Mouse (Mus musculus): ENCODE measurements around the gene Gm3238. TPM values are rescaled to one million over a fixed set of nuclear protein-coding genes. Genes with fewer than 3 reads are reported as not detected.
A peak's percentile ranks its signal among the peaks of the same experiment; 100 is the strongest.
"Not testable (repeated sequence)": the region's sequence is repeated elsewhere in the genome, so short reads cannot be mapped to it uniquely, and the experiment has no call there.

The Gm3238 gene
- not detected in 2 replicates for polyA plus RNA-seq (2016; fragmentation: Nextera tagmentation; extraction: Ambion mirVana)

DNA sequence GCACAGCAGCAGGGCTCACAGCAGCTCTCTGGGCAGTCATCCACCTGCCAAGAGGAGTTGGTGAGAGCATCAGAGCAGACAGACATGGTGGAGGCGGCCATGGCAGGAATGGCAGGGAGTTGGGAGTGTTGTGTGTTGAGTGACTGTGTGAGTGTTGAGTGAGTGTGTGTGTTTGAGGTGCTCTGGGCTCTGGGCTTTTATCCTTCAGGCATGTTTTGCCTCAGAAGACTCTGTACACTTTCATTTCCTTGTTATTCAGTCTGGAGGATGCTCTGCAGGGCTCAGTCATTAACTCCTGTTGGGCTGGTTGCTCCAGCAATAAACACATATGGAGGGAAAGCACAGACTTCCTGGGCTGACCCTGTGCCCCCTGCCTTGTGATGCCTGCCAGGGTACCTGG is at the start of gene Gm3238:
Gene Gm3238 (minus strand): TSS at position 101 of the 400 bp plus-strand sequence.
- H3K9me3 ChIP-seq; H3K27ac ChIP-seq (replicated peaks); H3K27me3 ChIP-seq (replicated peaks; ENCODE audit: low read depth, poor library complexity, severe bottlenecking); H3K36me3 ChIP-seq (replicated peaks); DNase-seq (ENCODE audit: low spot score); H3K4me1 ChIP-seq; H3K4me3 ChIP-seq: not testable (repeated sequence)
- WGBS, result 79% methylated on average over 1 of the region's 1 CpGs

DNA sequence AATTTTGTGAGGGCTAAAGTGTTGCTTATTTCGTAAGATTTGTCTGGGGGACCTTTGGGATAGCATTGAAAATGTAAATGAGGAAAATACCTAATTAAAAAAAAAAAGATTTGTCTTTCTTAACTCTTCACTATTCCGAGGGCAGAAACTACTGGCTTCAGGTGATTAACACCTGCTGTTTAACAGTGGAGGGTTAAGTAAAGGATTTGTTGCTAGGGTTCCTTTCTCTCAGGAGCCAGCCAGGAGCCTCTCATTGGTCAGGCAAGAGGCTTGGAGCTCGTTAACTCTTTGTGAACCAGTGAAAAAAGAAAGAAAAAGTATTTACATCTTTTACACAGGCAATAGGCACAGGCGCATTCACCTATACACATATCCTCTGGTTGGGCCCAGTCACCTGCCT is 48.1 kb upstream of the Gm3238 start:
- H3K4me3 ChIP-seq, result no peak overlapping the region
- no peak for DNase-seq (ENCODE audit: low spot score)
- H3K27me3 ChIP-seq (replicated peaks; ENCODE audit: low read depth, poor library complexity, severe bottlenecking), result no peaks in the 10 kb centered on the region
- no peaks in the 10 kb centered on the region for H3K36me3 ChIP-seq (replicated peaks)
- H3K9me3 ChIP-seq, result 0 out of 2 replicates have a peak, but pooled peaks cover 2% of the 10 kb centered on the region
- WGBS, result 29% methylated on average over 4 of the region's 4 CpGs
- no peak overlapping the region for H3K27ac ChIP-seq (replicated peaks)
- H3K4me1 ChIP-seq, result no peaks in the 10 kb centered on the region

DNA sequence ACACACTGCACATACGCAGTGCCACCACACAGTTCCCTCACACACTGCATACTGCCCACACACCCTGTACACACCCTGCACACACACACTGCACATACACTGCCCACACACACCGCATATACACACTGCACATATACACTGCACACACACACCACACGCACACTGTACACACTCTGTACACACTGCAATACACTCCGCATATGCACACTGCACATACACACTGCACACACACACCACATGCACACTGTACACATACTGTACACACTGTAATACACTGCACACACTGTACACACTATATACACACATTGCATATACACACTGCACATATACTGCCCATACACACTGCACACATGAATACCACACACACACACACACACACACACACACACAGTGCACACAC is 47.4 kb upstream of the Gm3238 start:
- H3K4me3 ChIP-seq, result no peak overlapping the region
- H3K4me1 ChIP-seq, result no peaks in the 10 kb centered on the region
- 0 out of 2 replicates have a peak, but pooled peaks cover 2% of the 10 kb centered on the region for H3K9me3 ChIP-seq
- DNase-seq (ENCODE audit: low spot score), result no peak
- H3K27me3 ChIP-seq (replicated peaks; ENCODE audit: low read depth, poor library complexity, severe bottlenecking), result no peaks in the 10 kb centered on the region
- WGBS, result 93% methylated on average over 4 of the region's 4 CpGs
- H3K36me3 ChIP-seq (replicated peaks), result no peaks in the 10 kb centered on the region
- no peak overlapping the region for H3K27ac ChIP-seq (replicated peaks)

DNA sequence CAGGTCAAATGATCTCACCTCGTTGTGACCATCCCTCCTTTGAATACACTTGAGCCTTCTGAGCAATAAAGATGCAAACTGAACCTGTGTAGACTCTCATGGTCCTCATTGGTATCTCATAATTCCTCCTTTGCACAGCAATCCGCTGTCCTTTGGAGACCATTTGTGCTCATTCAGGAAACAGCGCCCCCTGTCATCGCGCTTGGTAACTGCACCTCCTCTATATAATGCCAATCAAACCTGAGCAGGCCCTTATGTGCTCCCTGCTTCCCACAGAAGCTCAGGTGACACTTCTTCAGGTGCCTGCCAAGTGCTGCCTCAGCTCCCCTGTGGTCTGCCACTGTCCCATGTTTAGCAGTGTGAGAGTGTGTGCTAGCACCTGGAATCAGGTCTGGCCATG is 44.4 kb upstream of the Gm3238 start:
- H3K9me3 ChIP-seq, result no peaks in the 10 kb centered on the region
- 34% methylated on average over 5 of the region's 5 CpGs for WGBS
- DNase-seq (ENCODE audit: low spot score), result peak; percentile 43
- no peak overlapping the region for H3K27ac ChIP-seq (replicated peaks)
- H3K36me3 ChIP-seq (replicated peaks), result no peaks in the 10 kb centered on the region
- H3K4me1 ChIP-seq, result no peaks in the 10 kb centered on the region
- no peaks in the 10 kb centered on the region for H3K27me3 ChIP-seq (replicated peaks; ENCODE audit: low read depth, poor library complexity, severe bottlenecking)
- no peak overlapping the region for H3K4me3 ChIP-seq

DNA sequence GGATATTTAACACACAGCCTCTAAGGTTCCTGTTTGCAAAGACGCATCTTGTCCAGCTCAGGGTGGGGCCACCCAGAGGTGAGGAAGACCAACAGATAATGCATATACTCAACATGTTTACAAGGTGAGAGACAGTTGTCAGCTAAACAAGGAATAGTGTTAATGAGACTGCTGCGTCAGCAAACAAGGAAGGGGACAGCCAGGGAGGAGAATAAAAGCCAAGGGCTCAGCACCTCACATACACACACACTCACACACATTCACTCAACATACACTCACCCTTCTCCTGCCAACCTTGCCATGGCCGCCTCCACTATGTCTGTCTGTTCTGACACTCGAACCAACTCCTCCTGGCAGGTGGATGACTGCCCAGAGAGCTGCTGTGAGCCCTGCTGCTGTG is 43.3 kb upstream of the Gm3238 start, which contains the start of gene Gm2696:
Gene Gm2696 (plus strand): TSS at position 301 of the 400 bp plus-strand sequence.
- no peaks in the 10 kb centered on the region for H3K27me3 ChIP-seq (replicated peaks; ENCODE audit: low read depth, poor library complexity, severe bottlenecking)
- H3K4me1 ChIP-seq, result no peaks in the 10 kb centered on the region
- H3K36me3 ChIP-seq (replicated peaks), result no peaks in the 10 kb centered on the region
- H3K9me3 ChIP-seq, result no peaks in the 10 kb centered on the region
- H3K4me3 ChIP-seq, result no peak within 1 kb of the TSS
- WGBS, result 57% methylated on average over 4 of the region's 4 CpGs
- no peak for DNase-seq (ENCODE audit: low spot score)
- H3K27ac ChIP-seq (replicated peaks), result no peak within 1 kb of the TSS

DNA sequence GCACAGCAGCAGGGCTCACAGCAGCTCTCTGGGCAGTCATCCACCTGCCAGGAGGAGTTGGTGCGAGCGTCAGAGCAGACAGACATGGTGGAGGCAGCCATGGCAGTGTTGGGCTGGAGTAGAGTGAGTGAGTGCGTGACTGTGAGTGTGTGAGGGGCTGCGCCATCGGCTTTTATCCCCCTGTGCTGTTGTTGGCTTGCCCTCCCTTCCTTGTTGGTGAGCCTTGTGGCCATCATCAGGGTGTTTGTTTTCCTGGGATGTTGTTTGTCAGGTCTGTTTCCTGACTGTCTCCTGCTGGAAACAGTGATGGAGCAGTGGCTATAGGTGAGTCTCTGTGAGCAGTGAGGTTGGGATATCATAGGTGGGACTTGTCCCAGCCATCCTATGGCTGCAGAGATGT is 40.6 kb upstream of the Gm3238 start, which contains the start of gene Gm9507:
Gene Gm9507 (minus strand): TSS at position 101 of the 400 bp plus-strand sequence.
- Histone ChIP-seq H3K9me3 (peaks cover 5% of the 10 kb centered on the region; the same call in 1 of the 2 replicates), H3K4me3 (no peak within 1 kb of the TSS), H3K36me3 (replicated peaks) (no peaks in the 10 kb centered on the region), H3K27me3 (replicated peaks; ENCODE audit: low read depth, poor library complexity, severe bottlenecking) (no peaks in the 10 kb centered on the region), H3K4me1 (no peaks in the 10 kb centered on the region), H3K27ac (replicated peaks) (no peak within 1 kb of the TSS)
- 85% methylated on average over 5 of the region's 5 CpGs for whole genome bisulfite sequencing
- DNase-seq (ENCODE audit: low spot score), result no peak

DNA sequence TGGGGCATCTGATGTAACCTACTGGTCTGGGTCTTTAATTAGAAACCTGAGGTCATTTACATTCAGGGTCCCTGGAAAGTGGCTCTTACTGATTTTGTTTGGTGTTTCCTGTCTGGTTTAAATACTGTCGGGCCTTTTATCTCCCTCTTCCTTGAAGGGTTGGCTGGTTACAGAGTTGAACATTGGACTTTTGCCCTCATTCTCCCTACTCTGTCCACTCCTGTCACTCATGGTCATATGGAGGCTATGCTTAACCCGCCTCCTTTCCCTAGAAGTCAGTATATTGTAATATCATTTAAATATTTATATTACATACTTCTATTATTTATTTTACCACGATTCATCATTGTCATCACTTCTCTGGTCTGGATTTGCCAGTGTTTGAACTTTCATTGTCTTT is 33.0 kb upstream of the Gm3238 start:
- 81% methylated on average over 3 of the region's 3 CpGs for WGBS
- no peak for DNase-seq (ENCODE audit: low spot score)
- Histone ChIP-seq H3K27ac (replicated peaks) (no peak overlapping the region), H3K4me3 (no peak overlapping the region), H3K9me3 (peaks cover 4% of the 10 kb centered on the region; the same call in 1 of the 2 replicates), H3K27me3 (replicated peaks; ENCODE audit: low read depth, poor library complexity, severe bottlenecking) (no peaks in the 10 kb centered on the region), H3K4me1 (0 out of 2 replicates have a peak, but pooled peaks cover 2% of the 10 kb centered on the region), H3K36me3 (replicated peaks) (no peaks in the 10 kb centered on the region)

DNA sequence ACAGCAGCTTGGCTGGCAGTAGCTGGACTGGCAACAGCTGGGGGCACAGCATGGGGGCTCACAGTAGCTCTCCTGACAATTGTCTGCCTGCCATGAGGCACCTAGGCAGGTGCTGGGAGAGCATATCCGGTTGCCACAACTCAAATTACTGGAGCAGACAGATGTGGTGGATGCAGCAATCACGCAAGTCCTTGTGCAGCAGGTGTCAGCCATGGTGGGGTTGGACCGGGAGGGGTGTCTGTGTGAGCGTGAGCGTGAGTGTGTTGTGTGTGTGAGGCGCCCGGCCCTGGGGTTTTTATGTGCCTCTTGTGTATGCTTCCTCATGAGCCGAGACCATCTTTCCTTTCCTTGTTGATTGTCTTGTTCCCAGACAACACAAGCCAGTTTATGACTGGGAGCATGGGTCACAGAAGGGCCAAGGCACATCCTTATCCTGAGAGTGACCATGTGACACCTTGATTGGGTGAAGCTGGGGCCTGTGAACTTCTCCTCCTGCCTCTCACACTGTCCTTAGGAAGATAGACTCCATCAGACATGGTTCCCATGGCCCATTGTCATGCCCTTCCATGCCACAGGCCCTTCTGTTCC is 27.9 kb upstream of the Gm3238 start, which contains the start of gene Gm19668:
Gene Gm19668 (minus strand): TSS at position 213 of the 588 bp plus-strand sequence.
- Histone ChIP-seq H3K4me3 (no peak within 1 kb of the TSS), H3K27ac (replicated peaks) (no peak within 1 kb of the TSS), H3K4me1 (peaks cover 15% of the 10 kb centered on the region), H3K9me3 (no peaks in the 10 kb centered on the region), H3K27me3 (replicated peaks; ENCODE audit: low read depth, poor library complexity, severe bottlenecking) (no peaks in the 10 kb centered on the region), H3K36me3 (replicated peaks) (no peaks in the 10 kb centered on the region)
- no peak for DNase-seq (ENCODE audit: low spot score)
- WGBS, result 66% methylated on average over 8 of the region's 8 CpGs

DNA sequence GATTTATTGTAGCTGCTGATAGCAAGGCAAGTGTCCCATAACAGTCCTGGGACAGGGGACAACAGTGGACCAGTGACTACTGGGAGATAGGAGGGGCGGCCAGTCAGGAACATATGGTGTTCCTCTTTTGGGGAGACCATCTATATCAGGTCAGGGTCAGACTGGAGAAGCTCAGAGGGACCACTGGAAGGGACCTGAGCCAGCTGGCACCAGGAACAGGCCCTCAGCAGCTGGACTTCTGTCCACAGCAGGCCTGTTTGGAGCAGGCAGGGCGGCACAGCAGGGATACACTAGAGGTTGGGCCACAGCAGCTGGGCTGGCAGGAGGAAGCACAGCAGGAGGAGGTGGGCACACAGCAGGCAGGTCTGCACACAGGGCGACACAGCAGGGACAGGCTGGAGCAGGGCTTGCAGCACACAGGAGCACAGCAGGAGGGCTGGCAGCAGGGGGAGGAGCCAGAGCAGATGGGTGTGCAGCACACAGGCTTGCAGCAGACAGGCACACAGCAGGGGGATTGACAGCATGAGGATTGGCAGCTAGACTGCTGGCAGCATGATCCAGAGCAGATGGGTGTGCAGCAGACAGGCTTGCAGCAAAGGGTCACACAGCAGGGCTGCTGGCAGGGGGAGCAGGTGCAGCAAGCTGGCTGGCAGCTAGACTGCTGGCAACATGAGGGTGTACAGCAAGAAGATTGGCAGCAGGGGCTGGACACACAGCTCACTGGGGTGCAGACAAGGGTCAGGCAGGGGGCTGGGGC is 27.2 kb upstream of the Gm3238 start:
- not testable (repeated sequence) for H3K9me3 ChIP-seq; H3K36me3 ChIP-seq (replicated peaks); H3K4me3 ChIP-seq; H3K27ac ChIP-seq (replicated peaks); H3K27me3 ChIP-seq (replicated peaks; ENCODE audit: low read depth, poor library complexity, severe bottlenecking); DNase-seq (ENCODE audit: low spot score)
- H3K4me1 ChIP-seq, result peaks cover 22% of the 10 kb centered on the region
- 28% methylated on average over 3 of the region's 3 CpGs for WGBS

DNA sequence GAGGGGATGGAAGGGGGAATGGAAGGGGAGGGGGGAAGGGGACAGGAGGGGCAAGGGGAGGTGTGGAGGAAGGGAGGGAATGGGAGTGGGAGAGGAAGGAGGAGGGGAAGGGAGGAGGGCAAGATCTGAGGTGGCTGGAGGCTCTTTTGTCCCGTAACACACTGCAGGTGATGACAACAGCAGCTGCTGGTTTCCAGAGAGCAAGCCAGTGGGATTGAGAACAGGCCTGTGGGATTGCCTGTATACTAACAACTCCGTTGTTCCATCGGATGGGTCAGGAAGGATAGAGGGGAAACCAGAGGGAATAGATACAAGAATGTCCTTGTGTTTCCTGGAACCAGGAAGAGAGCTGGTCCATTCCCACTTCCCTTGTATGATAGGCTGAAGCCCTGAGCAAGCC is 26.6 kb upstream of the Gm3238 start:
- WGBS, result 10% methylated on average over 3 of the region's 3 CpGs
- H3K27ac ChIP-seq (replicated peaks), result no peak overlapping the region
- no peaks in the 10 kb centered on the region for H3K27me3 ChIP-seq (replicated peaks; ENCODE audit: low read depth, poor library complexity, severe bottlenecking)
- H3K9me3 ChIP-seq, result no peaks in the 10 kb centered on the region
- no peak overlapping the region for H3K4me3 ChIP-seq
- no peaks in the 10 kb centered on the region for H3K36me3 ChIP-seq (replicated peaks)
- peaks cover 23% of the 10 kb centered on the region for H3K4me1 ChIP-seq
- no peak for DNase-seq (ENCODE audit: low spot score)

DNA sequence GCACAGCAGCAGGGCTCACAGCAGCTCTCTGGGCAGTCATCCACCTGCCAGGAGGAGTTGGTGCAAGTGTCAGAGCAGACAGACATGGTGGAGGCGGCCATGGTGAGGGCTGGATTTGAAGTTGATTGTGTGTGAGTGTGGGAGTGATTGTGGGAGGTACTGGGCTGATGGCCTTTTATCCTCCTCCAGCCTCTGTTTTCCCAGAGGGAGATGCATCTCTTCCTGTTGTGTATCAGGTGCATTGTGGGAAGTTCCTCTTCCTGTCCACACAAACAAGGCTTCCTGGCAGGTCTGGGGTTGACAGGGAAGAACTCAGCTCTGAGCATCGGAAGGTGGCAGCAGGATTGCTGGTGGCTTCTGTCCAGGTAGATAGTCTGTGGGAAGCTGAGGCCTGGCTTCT is 23.9 kb upstream of the Gm3238 start, which contains the start of gene Gm9639:
Gene Gm9639 (minus strand): TSS at position 101 of the 400 bp plus-strand sequence.
- no peak within 1 kb of the TSS for H3K4me3 ChIP-seq
- H3K27me3 ChIP-seq (replicated peaks; ENCODE audit: low read depth, poor library complexity, severe bottlenecking), result no peaks in the 10 kb centered on the region
- H3K9me3 ChIP-seq, result no peaks in the 10 kb centered on the region
- H3K4me1 ChIP-seq, result peaks cover 23% of the 10 kb centered on the region
- WGBS, result 53% methylated on average over 2 of the region's 2 CpGs
- no peak for DNase-seq (ENCODE audit: low spot score)
- H3K36me3 ChIP-seq (replicated peaks), result no peaks in the 10 kb centered on the region
- H3K27ac ChIP-seq (replicated peaks), result no peak within 1 kb of the TSS

DNA sequence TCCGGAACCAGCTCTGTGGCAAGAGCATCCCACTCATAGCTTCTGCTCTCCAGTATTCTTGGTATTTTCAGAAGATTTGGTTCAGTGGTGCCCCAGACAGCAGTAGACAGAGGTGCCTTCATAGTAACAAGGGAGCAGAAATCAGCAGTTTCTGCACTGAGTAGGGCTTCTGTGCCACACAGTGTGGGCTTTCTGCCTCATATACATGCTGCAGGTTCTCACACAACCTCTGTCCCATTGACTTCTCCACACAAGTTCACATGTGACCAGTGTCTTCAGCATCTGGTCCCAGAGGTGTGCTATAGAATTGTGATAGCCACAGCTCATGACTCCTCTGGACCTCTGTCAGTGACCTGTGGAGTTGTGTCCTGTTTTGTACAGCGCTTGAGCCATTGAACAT is 17.5 kb upstream of the Gm3238 start:
- no peak for DNase-seq (ENCODE audit: low spot score)
- Histone ChIP-seq H3K27ac (replicated peaks) (no peak overlapping the region), H3K27me3 (replicated peaks; ENCODE audit: low read depth, poor library complexity, severe bottlenecking) (no peaks in the 10 kb centered on the region), H3K4me1 (0 out of 2 replicates have a peak, but pooled peaks cover 4% of the 10 kb centered on the region), H3K4me3 (no peak overlapping the region), H3K36me3 (replicated peaks) (no peaks in the 10 kb centered on the region), H3K9me3 (no peaks in the 10 kb centered on the region)
- 81% methylated on average over 2 of the region's 2 CpGs for WGBS

DNA sequence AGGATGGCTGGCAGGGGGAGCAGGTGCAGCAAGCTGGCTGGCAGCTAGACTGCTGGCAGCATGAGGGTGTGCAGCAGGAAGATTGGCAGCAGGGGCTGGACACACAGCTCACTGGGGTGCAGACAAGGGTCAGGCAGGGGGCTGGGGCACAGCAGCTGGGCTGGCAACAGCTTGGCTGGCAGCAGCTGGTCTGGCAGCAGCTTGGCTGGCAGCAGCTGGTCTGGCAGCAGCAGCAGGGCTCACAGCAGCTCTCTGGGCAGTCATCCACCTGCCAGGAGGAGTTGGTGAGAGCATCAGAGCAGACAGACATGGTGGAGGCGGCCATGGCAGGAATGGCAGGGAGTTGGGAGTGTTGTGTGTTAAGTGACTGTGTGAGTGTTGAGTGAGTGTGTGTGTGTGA is 16.8 kb upstream of the Gm3238 start, which contains the start of gene Gm7137:
Gene Gm7137 (minus strand): TSS at position 325 of the 400 bp plus-strand sequence.
- H3K4me1 ChIP-seq; H3K9me3 ChIP-seq; H3K27ac ChIP-seq (replicated peaks); DNase-seq (ENCODE audit: low spot score); H3K36me3 ChIP-seq (replicated peaks); H3K4me3 ChIP-seq; H3K27me3 ChIP-seq (replicated peaks; ENCODE audit: low read depth, poor library complexity, severe bottlenecking): not testable (repeated sequence)
- WGBS, result 61% methylated on average over 1 of the region's 1 CpGs

Measured in embryonic facial prominence, embryonic 10.5 days (tissue).